21 mouse cellular contexts compared by ENCODE assay signal in genomic region chr7:121296151-121296695, GRCm38 (mm10).
DNase-seq lines count a peak whose midpoint lies in the region; TF ChIP-seq lines count a peak whose summit lies in the region.
"Had no signal": no experiment of that assay in that cellular context is flagged by ENCODE, and none has a peak within 500 bp of the region (broad histone marks: within the 10 kb centered on the region; RNA-seq: fewer than 3 reads in every experiment).

No protein-coding gene starts in this region.

- DNase-seq in left cerebral cortex, adult 2 months (ENCODE audit: extremely low spot score in 1 of 2, low spot score in 2 of 2): peak in 1 of 2 experiments; percentile 24
- DNase-seq in left cerebral cortex, adult 11 months (ENCODE audit: low spot score): no peak
- DNase-seq in right cerebral cortex, adult 18-20 months: peak; percentile 57
- DNase-seq in right cerebral cortex, postnatal 4 days: no peak
- DNase-seq in brain, adult 2 months (ENCODE audit: low read depth, low spot score): peak; percentile 76
- no peak for DNase-seq in thymus, postnatal 36 days
- DNase-seq: adrenal gland, postnatal 10 days; adrenal gland, postnatal 36 days; B cell, adult 2 months; cerebellum, adult 11 months; cerebellum, adult 2 months; cerebellum, adult 9-11 months; cerebellum, postnatal 25 days; forebrain, postnatal 0 days; gastrocnemius, adult 2 months; gastrocnemius, postnatal 14 days; heart, adult 11 months had no signal

- intact Hi-C loops in left cerebral cortex, adult 2 months (cut with DNase I): loop anchor here (5.0 kb wide), 1 partner anchor 74 kb away; no protein-coding TSS in a partner anchor

- no peak for TF ChIP-seq CTCF in left cerebral cortex, adult 2 months (IDR thresholded peaks at IDR 0.05)

- peak overlapping the region; percentile 11; the same call in 1 of the 2 replicates for H3K27ac ChIP-seq in left cerebral cortex, adult 2 months
- H3K27ac ChIP-seq: embryonic facial prominence, embryonic 12.5 days; embryonic facial prominence, embryonic 15.5 days; gastrocnemius, adult 2 months; hindbrain, embryonic 12.5 days; hindbrain, embryonic 15.5 days had no signal

- no peak overlapping the region for H3K4me3 ChIP-seq in left cerebral cortex, adult 2 months
- H3K4me3 ChIP-seq: embryonic facial prominence, embryonic 12.5 days; embryonic facial prominence, embryonic 15.5 days; gastrocnemius, adult 2 months; hindbrain, embryonic 12.5 days; hindbrain, embryonic 15.5 days had no signal

Comparison
In these comparisons a context has a peak if more than half of its experiments do, and no peak if none do; other contexts are left out.
1. DNase-seq: peak in right cerebral cortex, adult 18-20 months (single experiment) and brain, adult 2 months (single experiment); none in left cerebral cortex, adult 11 months (single experiment), right cerebral cortex, postnatal 4 days (single experiment) and thymus, postnatal 36 days (0 of 2).